Mouse (Mus musculus): ENCODE data around the gene Cebpb.

The Cebpb gene

GRCm38 (mm10) chr2:167691871-167692661 is 3.4 kb downstream of the Cebpb start:
- no peak for DNase-seq (ENCODE audit: low read depth, low spot score)

GRCm38 (mm10) chr2:167692831-167693230 is 4.1 kb downstream of the Cebpb start:
- no peak for DNase-seq (ENCODE audit: low read depth, low spot score)

- no peak for DNase-seq (ENCODE audit: low read depth, low spot score)
These were observed 4.8 kb downstream of the Cebpb start for GRCm38 (mm10) chr2:167693540-167693939.

- DNase-seq (ENCODE audit: low read depth, low spot score) = no peak
These were observed 5.5 kb downstream of the Cebpb start for GRCm38 (mm10) chr2:167694244-167694643.

GRCm38 (mm10) chr2:167694963-167695362 is 6.2 kb downstream of the Cebpb start:
- DNase-seq (ENCODE audit: low read depth, low spot score) = no peak

GRCm38 (mm10) chr2:167695491-167695890 is 6.8 kb downstream of the Cebpb start:
- no peak for DNase-seq (ENCODE audit: low read depth, low spot score)

- peak; percentile 94 for DNase-seq (ENCODE audit: low read depth, low spot score)
These were observed 7.4 kb downstream of the Cebpb start for GRCm38 (mm10) chr2:167696143-167696542.

GRCm38 (mm10) chr2:167697902-167698301 is 9.2 kb downstream of the Cebpb start:
- peak; percentile 81 for DNase-seq (ENCODE audit: low read depth, low spot score)

- DNase-seq (ENCODE audit: low read depth, low spot score) = no peak
These were observed 11.3 kb downstream of the Cebpb start for GRCm38 (mm10) chr2:167700018-167700417.

- no peak for DNase-seq (ENCODE audit: low read depth, low spot score)
These were observed 12.8 kb downstream of the Cebpb start for GRCm38 (mm10) chr2:167701472-167701871.

- no peak for DNase-seq (ENCODE audit: low read depth, low spot score)
These were observed 13.4 kb downstream of the Cebpb start for GRCm38 (mm10) chr2:167702126-167702525.

- DNase-seq (ENCODE audit: low read depth, low spot score) = no peak
These were observed 15.7 kb downstream of the Cebpb start for GRCm38 (mm10) chr2:167704409-167704808.

GRCm38 (mm10) chr2:167706183-167706939 is 17.6 kb downstream of the Cebpb start:
- DNase-seq (ENCODE audit: low read depth, low spot score) = no peak

GRCm38 (mm10) chr2:167708373-167708772 is 19.7 kb downstream of the Cebpb start:
- DNase-seq (ENCODE audit: low read depth, low spot score) = no peak

GRCm38 (mm10) chr2:167709969-167710368 is 21.3 kb downstream of the Cebpb start:
- no peak for DNase-seq (ENCODE audit: low read depth, low spot score)

GRCm38 (mm10) chr2:167710574-167710973 is 21.9 kb downstream of the Cebpb start:
- no peak for DNase-seq (ENCODE audit: low read depth, low spot score)

- DNase-seq (ENCODE audit: low read depth, low spot score) = no peak
These were observed 24.4 kb downstream of the Cebpb start for GRCm38 (mm10) chr2:167712872-167713821.

GRCm38 (mm10) chr2:167714298-167714697 is 25.6 kb downstream of the Cebpb start:
- no peak for DNase-seq (ENCODE audit: low read depth, low spot score)

GRCm38 (mm10) chr2:167715008-167715407 is 26.3 kb downstream of the Cebpb start:
- DNase-seq (ENCODE audit: low read depth, low spot score) = no peak

- no peak for DNase-seq (ENCODE audit: low read depth, low spot score)
These were observed 28.5 kb downstream of the Cebpb start for GRCm38 (mm10) chr2:167717208-167717607.

GRCm38 (mm10) chr2:167719520-167719919 is 30.8 kb downstream of the Cebpb start:
- DNase-seq (ENCODE audit: low read depth, low spot score) = no peak
